Mouse (Mus musculus) hindbrain, embryonic 13.5 days (tissue): ENCODE data around the gene Pfkl. TPM values are rescaled to one million over a fixed set of nuclear protein-coding genes. Genes with fewer than 3 reads are reported as not detected.
A peak's percentile ranks its signal among the peaks of the same experiment; 100 is the strongest.
"Not testable (repeated sequence)": the region's sequence is repeated elsewhere in the genome, so short reads cannot be mapped to it uniquely, and the experiment has no call there.

Experiments used
- ATAC-seq: fragments of 200-750 bp; cut with Nextera tagmentation; 2 replicates; pipeline ENCODE4 v1.8.0; 2017; ENCODE audit warnings: moderate TSS enrichment; ENCODE audit not compliant: low FRiP score
- H3K27ac ChIP-seq: fragments of 300-500 bp; sonication (generic); 2 replicates; pipeline ENCODE4 v1.5.1; 2015; ENCODE audit warnings: inconsistent platforms, mild to moderate bottlenecking, moderate library complexity
- H3K27me3 ChIP-seq: fragments of 300-500 bp; sonication (generic); 2 replicates; pipeline ENCODE4 v1.6.1; 2015; ENCODE audit warnings: mild to moderate bottlenecking, inconsistent platforms
- H3K36me3 ChIP-seq: fragments of 300-500 bp; sonication (generic); 2 replicates; pipeline ENCODE4 v1.6.1; 2015; ENCODE audit warnings: mild to moderate bottlenecking, inconsistent platforms
- H3K4me1 ChIP-seq: fragments of 300-500 bp; sonication (generic); replicated peaks from 2 replicates; pipeline ENCODE4 v1.6.1; 2015; ENCODE audit warnings: inconsistent platforms
- H3K4me2 ChIP-seq: fragments of 300-500 bp; sonication (generic); 2 replicates; pipeline ENCODE4 v1.6.1; 2015; ENCODE audit warnings: inconsistent platforms, mild to moderate bottlenecking, moderate library complexity
- H3K4me3 ChIP-seq: fragments of 300-500 bp; sonication (generic); 2 replicates; pipeline ENCODE4 v1.5.1; 2015; ENCODE audit warnings: mild to moderate bottlenecking, inconsistent platforms
- H3K9ac ChIP-seq: fragments of 300-500 bp; sonication (generic); 2 replicates; pipeline ENCODE4 v1.6.1; 2015; ENCODE audit warnings: mild to moderate bottlenecking, inconsistent platforms
- H3K9me3 ChIP-seq: fragments of 300-500 bp; sonication (generic); 2 replicates; pipeline ENCODE4 v1.6.1; 2016; ENCODE audit warnings: inconsistent platforms
- WGBS: fragments of 180-500 bp; shearing (Covaris S2); methylation state at CpG from one replicate; pipeline ENCODE4 v1.1.7; 2015; 5-methylcytosine and 5-hydroxymethylcytosine counted together
- polyA plus RNA-seq: library from polyadenylated mRNA; unstranded; fragments of >200 nt; fragmentation: Nextera tagmentation; extraction: Ambion mirVana; gene quantifications from 2 replicates; pipeline ENCODE4 v1.2.1, GENCODE M21; 2015

Pfkl gene
- polyA plus RNA-seq, 1 experiment from 2014 or later, result 107 TPM

- Histone ChIP-seq H3K9me3 (no peaks in the 10 kb centered on the region), H3K36me3 (no peaks in the 10 kb centered on the region), H3K9ac (no peak overlapping the region), H3K4me3 (no peak overlapping the region), H3K4me1 (no peaks in the 10 kb centered on the region), H3K4me2 (no peak overlapping the region), H3K27ac (no peak overlapping the region), H3K27me3 (peaks cover 8% of the 10 kb centered on the region; the same call in 1 of the 2 replicates)
- 92% methylated on average over 4 of the region's 4 CpGs for WGBS
- no peak for ATAC-seq
These were observed 27.3 kb upstream of the Pfkl start for GRCm38 (mm10) chr10:78037139-78037538.

GRCm38 (mm10) chr10:78031987-78032386 is 22.1 kb upstream of the Pfkl start:
- no peak overlapping the region for H3K4me3 ChIP-seq
- H3K4me2 ChIP-seq, result no peak overlapping the region
- no peaks in the 10 kb centered on the region for H3K9me3 ChIP-seq
- ATAC-seq, result no peak
- no peak overlapping the region for H3K9ac ChIP-seq
- no peaks in the 10 kb centered on the region for H3K36me3 ChIP-seq
- no peaks in the 10 kb centered on the region for H3K4me1 ChIP-seq
- 81% methylated on average over 2 of the region's 2 CpGs for WGBS
- H3K27me3 ChIP-seq, result 0 out of 2 replicates have a peak, but pooled peaks cover 8% of the 10 kb centered on the region
- no peak overlapping the region for H3K27ac ChIP-seq

GRCm38 (mm10) chr10:78029080-78029479 is 19.2 kb upstream of the Pfkl start:
- no peaks in the 10 kb centered on the region for H3K36me3 ChIP-seq
- no peak overlapping the region for H3K27ac ChIP-seq
- H3K4me1 ChIP-seq, result no peaks in the 10 kb centered on the region
- H3K4me2 ChIP-seq, result no peak overlapping the region
- H3K4me3 ChIP-seq, result no peak overlapping the region
- ATAC-seq, result no peak
- H3K27me3 ChIP-seq, result 0 out of 2 replicates have a peak, but pooled peaks cover 5% of the 10 kb centered on the region
- H3K9me3 ChIP-seq, result no peaks in the 10 kb centered on the region
- WGBS, result 95% methylated on average over 1 of the region's 1 CpGs
- H3K9ac ChIP-seq, result no peak overlapping the region

GRCm38 (mm10) chr10:78028129-78028528 is 18.2 kb upstream of the Pfkl start:
- H3K4me2 ChIP-seq, result no peak overlapping the region
- H3K4me3 ChIP-seq, result no peak overlapping the region
- WGBS, result 4% methylated on average over 5 of the region's 5 CpGs
- no peaks in the 10 kb centered on the region for H3K4me1 ChIP-seq
- no peaks in the 10 kb centered on the region for H3K36me3 ChIP-seq
- H3K27me3 ChIP-seq, result 0 out of 2 replicates have a peak, but pooled peaks cover 5% of the 10 kb centered on the region
- no peaks in the 10 kb centered on the region for H3K9me3 ChIP-seq
- peak; percentile 78 for ATAC-seq
- H3K27ac ChIP-seq, result no peak overlapping the region
- H3K9ac ChIP-seq, result no peak overlapping the region

- not testable (repeated sequence) for H3K9ac ChIP-seq, H3K36me3 ChIP-seq, H3K4me3 ChIP-seq, H3K4me2 ChIP-seq, H3K4me1 ChIP-seq, H3K27ac ChIP-seq, H3K9me3 ChIP-seq, H3K27me3 ChIP-seq, ATAC-seq
- WGBS, result 77% methylated on average over 6 of the region's 8 CpGs
These were observed 15.6 kb upstream of the Pfkl start for GRCm38 (mm10) chr10:78025453-78025852.

GRCm38 (mm10) chr10:78019984-78020383 is 10.1 kb upstream of the Pfkl start:
- ATAC-seq, result not testable (repeated sequence)
- WGBS, result 98% methylated on average over 7 of the region's 11 CpGs

GRCm38 (mm10) chr10:78019291-78019690 is 9.4 kb upstream of the Pfkl start:
- Histone ChIP-seq H3K4me1 (peaks cover 2% of the 10 kb centered on the region; the same call in 1 of the 2 replicates), H3K4me3 (no peak overlapping the region), H3K9ac (no peak overlapping the region), H3K9me3 (no peaks in the 10 kb centered on the region), H3K4me2 (no peak overlapping the region), H3K27ac (no peak overlapping the region), H3K27me3 (0 out of 2 replicates have a peak, but pooled peaks cover 2% of the 10 kb centered on the region), H3K36me3 (no peaks in the 10 kb centered on the region)
- 82% methylated on average over 4 of the region's 4 CpGs for WGBS
- ATAC-seq, result peak; percentile 39; the same call in 1 of the 2 replicates

More at GRCm38 (mm10) chr10:78019984-78020383, 10.1 kb upstream of the Pfkl start:
- H3K9me3 ChIP-seq, H3K9ac ChIP-seq, H3K4me2 ChIP-seq, H3K27me3 ChIP-seq, H3K4me3 ChIP-seq, H3K4me1 ChIP-seq, H3K36me3 ChIP-seq, H3K27ac ChIP-seq: not testable (repeated sequence)

- Histone ChIP-seq H3K27ac (no peak overlapping the region), H3K36me3 (no peaks in the 10 kb centered on the region), H3K27me3 (0 out of 2 replicates have a peak, but pooled peaks cover 2% of the 10 kb centered on the region), H3K4me2 (peak overlapping the region; percentile 58), H3K4me3 (peak overlapping the region; percentile 30; the same call in 1 of the 2 replicates), H3K9me3 (no peaks in the 10 kb centered on the region), H3K4me1 (peaks cover 2% of the 10 kb centered on the region; the same call in 1 of the 2 replicates), H3K9ac (no peak overlapping the region)
- ATAC-seq, result peak; percentile 81
- WGBS, result 18% methylated on average over 19 of the region's 19 CpGs
These were observed 8.9 kb upstream of the Pfkl start for GRCm38 (mm10) chr10:78018797-78019203.

GRCm38 (mm10) chr10:78016366-78016765 is 6.5 kb upstream of the Pfkl start:
- H3K4me1 ChIP-seq, result peaks cover 2% of the 10 kb centered on the region; the same call in 1 of the 2 replicates
- 54% methylated on average over 5 of the region's 5 CpGs for WGBS

GRCm38 (mm10) chr10:78015489-78015888 is 5.6 kb upstream of the Pfkl start:
- peaks cover 4% of the 10 kb centered on the region; the same call in 1 of the 2 replicates for H3K4me1 ChIP-seq
- H3K27me3 ChIP-seq, result peaks cover 8% of the 10 kb centered on the region; the same call in 1 of the 2 replicates
- 95% methylated on average over 1 of the region's 1 CpGs for WGBS
- no peak overlapping the region for H3K4me3 ChIP-seq
- H3K9ac ChIP-seq, result no peak overlapping the region
- H3K27ac ChIP-seq, result no peak overlapping the region
- no peak for ATAC-seq
- H3K36me3 ChIP-seq, result no peaks in the 10 kb centered on the region
- no peaks in the 10 kb centered on the region for H3K9me3 ChIP-seq
- no peak overlapping the region for H3K4me2 ChIP-seq

More at GRCm38 (mm10) chr10:78016366-78016765, 6.5 kb upstream of the Pfkl start:
- Histone ChIP-seq H3K27ac (no peak overlapping the region), H3K9me3 (no peaks in the 10 kb centered on the region), H3K4me3 (no peak overlapping the region), H3K36me3 (no peaks in the 10 kb centered on the region), H3K4me2 (no peak overlapping the region), H3K9ac (no peak overlapping the region), H3K27me3 (0 out of 2 replicates have a peak, but pooled peaks cover 2% of the 10 kb centered on the region)
- ATAC-seq, result no peak

GRCm38 (mm10) chr10:78012661-78013495 is 3.0 kb upstream of the Pfkl start:
- H3K4me2 ChIP-seq, result no peak overlapping the region
- peaks cover 18% of the 10 kb centered on the region for H3K4me1 ChIP-seq
- 91% methylated on average over 18 of the region's 18 CpGs for WGBS
- H3K27me3 ChIP-seq, result peaks cover 9% of the 10 kb centered on the region; the same call in 1 of the 2 replicates
- no peaks in the 10 kb centered on the region for H3K9me3 ChIP-seq
- no peak overlapping the region for H3K4me3 ChIP-seq
- no peak overlapping the region for H3K27ac ChIP-seq
- no peak overlapping the region for H3K9ac ChIP-seq
- no peak for ATAC-seq
- no peaks in the 10 kb centered on the region for H3K36me3 ChIP-seq

GRCm38 (mm10) chr10:78011116-78011515 is 1.2 kb upstream of the Pfkl start:
- not testable (repeated sequence) for H3K27ac ChIP-seq, ATAC-seq, H3K4me3 ChIP-seq, H3K27me3 ChIP-seq, H3K9ac ChIP-seq, H3K36me3 ChIP-seq, H3K9me3 ChIP-seq, H3K4me2 ChIP-seq
- H3K4me1 ChIP-seq, result peaks cover 36% of the 10 kb centered on the region
- 94% methylated on average over 5 of the region's 5 CpGs for WGBS
